Mouse (Mus musculus) cerebellum, adult 2 months (tissue): ENCODE data around the gene Gm16181.

Source experiments
- CTCF ChIP-seq: fragments of 200-500 bp; IDR thresholded peaks from 2 replicates; pipeline ENCODE4 v1.5.1; 2011; ENCODE audit warnings: low read depth, mild to moderate bottlenecking, control low read depth, low read length, moderate library complexity, borderline replicate concordance; ENCODE audit not compliant: insufficient read depth
- POLR2A ChIP-seq: fragments of 200-500 bp; IDR thresholded peaks from 2 replicates; pipeline ENCODE4 v1.6.1; 2011; ENCODE audit warnings: low read length, control low read depth, borderline replicate concordance; ENCODE audit not compliant: insufficient read depth

GRCm38 (mm10) chr17:35226561-35227046, 6.0 kb downstream of the Gm16181 start:
- no peak for TF ChIP-seq POLR2A
- TF ChIP-seq CTCF: no peak
